Mouse (Mus musculus): ENCODE data around the gene Hhatl. TPM values are rescaled to one million over a fixed set of nuclear protein-coding genes. Genes with fewer than 3 reads are reported as not detected.
A peak's percentile ranks its signal among the peaks of the same experiment; 100 is the strongest.

Gene Hhatl
- polyA plus RNA-seq, 2 experiments = 1.7 to 1.9 TPM

DNA sequence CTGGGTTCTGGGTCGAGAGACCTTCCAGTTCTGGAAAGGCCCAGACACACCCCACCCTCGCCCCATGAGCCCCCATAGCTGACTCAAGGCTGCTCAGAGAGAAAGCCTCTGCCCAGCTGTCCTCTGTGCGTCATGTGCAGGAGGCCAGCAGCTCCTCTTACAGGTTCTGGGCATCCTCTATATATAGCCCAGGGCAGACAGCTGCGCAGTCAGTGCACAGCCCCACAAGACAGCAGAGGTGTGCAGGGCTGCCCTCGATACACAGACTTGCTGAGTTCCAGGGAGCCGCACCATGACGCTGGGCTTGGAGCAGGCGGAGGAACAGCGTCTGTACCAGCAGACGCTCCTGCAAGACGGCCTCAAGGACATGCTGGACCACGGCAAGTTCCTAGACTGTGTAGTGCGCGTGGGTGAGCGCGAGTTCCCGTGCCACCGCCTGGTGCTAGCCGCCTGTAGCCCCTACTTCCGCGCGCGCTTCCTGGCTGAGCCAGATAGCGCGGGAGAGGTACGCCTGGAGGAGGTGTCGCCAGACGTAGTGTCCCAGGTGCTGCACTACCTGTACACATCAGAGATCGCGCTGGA is 14.7 kb downstream of the Hhatl start, which contains the start of gene Klhl40:
TSS of gene Klhl40 (plus strand) at position 124 of the 582 bp plus-strand sequence.
- Histone ChIP-seq H3K9ac (ENCODE audit: low read depth, low read length, severe bottlenecking) (no peak within 1 kb of the TSS), H3K27ac (replicated peaks; ENCODE audit: low read depth, low read length) (no peak within 1 kb of the TSS), H3K27me3 (ENCODE audit: control insufficient read depth, insufficient read depth, low read length) (peaks cover 29% of the 10 kb centered on the region), H3K9me3 (ENCODE audit: control insufficient read depth, low read length) (no peaks in the 10 kb centered on the region), H3K4me2 (replicated peaks; ENCODE audit: low read depth, low read length, severe bottlenecking) (peak within 1 kb of the TSS; percentile 57), H3K4me3 (replicated peaks; ENCODE audit: low read length) (peak within 1 kb of the TSS; percentile 31), H3K36me3 (ENCODE audit: control insufficient read depth, insufficient read depth, low read length) (no peaks in the 10 kb centered on the region), H3K4me1 (ENCODE audit: control insufficient read depth, insufficient read depth, low read length) (peaks cover 10% of the 10 kb centered on the region; the same call in 1 of the 2 replicates)
- WGBS = 15% methylated on average over 30 of the region's 30 CpGs
- DNase-seq (ENCODE audit: low spot score) (no peak), ATAC-seq (ENCODE audit: low FRiP score, low read depth) (peak; percentile 77)
- no peak for TF ChIP-seq POLR2A (IDR thresholded peaks at IDR 0.05; ENCODE audit: borderline replicate concordance, extremely low read depth, insufficient read depth, insufficient read length)

DNA sequence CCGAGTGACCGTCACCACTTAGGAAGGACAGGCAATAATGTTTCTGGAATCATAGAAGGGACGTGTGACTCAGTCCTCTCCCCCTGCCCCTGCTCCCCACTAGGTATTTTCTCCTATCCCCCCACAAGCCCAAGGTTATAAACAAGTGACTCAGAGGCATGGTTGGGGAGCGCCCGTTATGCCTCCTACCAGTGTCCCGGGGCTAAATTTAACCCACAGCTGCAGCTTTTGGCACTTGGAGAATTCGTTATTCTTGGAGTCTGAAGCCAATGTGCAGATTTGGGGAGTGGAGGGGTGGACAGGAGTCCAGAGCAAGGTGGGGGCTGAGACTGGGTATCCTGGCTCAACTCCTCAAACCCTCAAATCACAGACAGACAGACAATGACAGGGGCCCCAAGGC is 15.8 kb downstream of the Hhatl start:
- Histone ChIP-seq H3K27ac (replicated peaks; ENCODE audit: low read depth, low read length) (no peak overlapping the region), H3K27me3 (ENCODE audit: control insufficient read depth, insufficient read depth, low read length) (peaks cover 29% of the 10 kb centered on the region), H3K36me3 (ENCODE audit: control insufficient read depth, insufficient read depth, low read length) (no peaks in the 10 kb centered on the region), H3K9ac (ENCODE audit: low read depth, low read length, severe bottlenecking) (no peak overlapping the region), H3K4me3 (replicated peaks; ENCODE audit: low read length) (no peak overlapping the region), H3K9me3 (ENCODE audit: control insufficient read depth, low read length) (no peaks in the 10 kb centered on the region), H3K4me1 (ENCODE audit: control insufficient read depth, insufficient read depth, low read length) (peaks cover 10% of the 10 kb centered on the region; the same call in 1 of the 2 replicates), H3K4me2 (replicated peaks; ENCODE audit: low read depth, low read length, severe bottlenecking) (no peak overlapping the region)
- ATAC-seq (ENCODE audit: low FRiP score, low read depth) = no peak
- no peak for DNase-seq (ENCODE audit: low spot score)
- WGBS = 69% methylated on average over 7 of the region's 7 CpGs
- TF ChIP-seq POLR2A (IDR thresholded peaks at IDR 0.05; ENCODE audit: borderline replicate concordance, extremely low read depth, insufficient read depth, insufficient read length) = no peak

DNA sequence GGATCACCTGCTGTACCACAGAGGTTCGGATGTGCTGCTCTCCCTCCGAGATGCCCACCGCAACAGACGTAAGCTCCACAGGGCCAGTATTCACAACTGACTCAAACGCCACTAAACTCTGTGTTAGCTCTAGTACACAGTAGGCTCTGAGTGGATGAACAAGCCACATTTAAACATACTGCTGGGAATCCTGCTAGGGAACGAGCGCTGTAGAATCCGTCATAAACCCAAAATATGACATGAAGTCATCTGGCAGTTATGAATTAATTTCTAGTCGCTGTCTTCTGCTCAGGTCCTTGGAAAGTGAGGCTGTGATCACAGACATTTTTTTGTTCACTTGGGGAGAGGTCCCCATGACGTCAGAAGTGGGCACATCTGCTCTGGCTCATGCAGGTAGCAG is 16.4 kb downstream of the Hhatl start:
- DNase-seq (ENCODE audit: low spot score) = no peak
- peaks cover 10% of the 10 kb centered on the region; the same call in 1 of the 2 replicates for H3K4me1 ChIP-seq (ENCODE audit: control insufficient read depth, insufficient read depth, low read length)
- no peak for ATAC-seq (ENCODE audit: low FRiP score, low read depth)
- no peak overlapping the region for H3K9ac ChIP-seq (ENCODE audit: low read depth, low read length, severe bottlenecking)
- no peak overlapping the region for H3K27ac ChIP-seq (replicated peaks; ENCODE audit: low read depth, low read length)
- H3K36me3 ChIP-seq (ENCODE audit: control insufficient read depth, insufficient read depth, low read length) = no peaks in the 10 kb centered on the region
- peaks cover 29% of the 10 kb centered on the region for H3K27me3 ChIP-seq (ENCODE audit: control insufficient read depth, insufficient read depth, low read length)
- H3K4me3 ChIP-seq (replicated peaks; ENCODE audit: low read length) = no peak overlapping the region
- no peak overlapping the region for H3K4me2 ChIP-seq (replicated peaks; ENCODE audit: low read depth, low read length, severe bottlenecking)
- H3K9me3 ChIP-seq (ENCODE audit: control insufficient read depth, low read length) = no peaks in the 10 kb centered on the region
- no peak for TF ChIP-seq POLR2A (IDR thresholded peaks at IDR 0.05; ENCODE audit: borderline replicate concordance, extremely low read depth, insufficient read depth, insufficient read length)
- WGBS = 75% methylated on average over 10 of the region's 10 CpGs

DNA sequence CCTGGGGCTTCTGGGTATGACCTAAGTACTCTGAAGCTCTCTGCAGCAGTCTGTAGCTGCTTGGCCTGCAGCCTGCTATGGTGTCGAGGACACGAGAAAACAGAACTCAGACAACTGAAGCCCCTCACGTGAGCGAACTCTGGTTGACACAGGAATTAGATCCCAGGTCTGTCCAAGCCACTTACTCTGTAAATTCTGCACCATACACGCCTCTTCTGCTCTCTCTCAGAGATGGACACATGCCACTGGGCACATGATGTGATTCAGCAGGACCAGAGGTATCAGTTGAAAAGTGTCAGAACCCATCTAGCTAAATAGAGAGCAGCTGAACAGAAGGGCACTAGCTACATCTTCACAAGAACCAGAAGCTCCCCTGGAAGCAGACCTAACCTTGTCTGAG is 19.9 kb downstream of the Hhatl start:
- peaks cover 18% of the 10 kb centered on the region for H3K36me3 ChIP-seq (ENCODE audit: control insufficient read depth, insufficient read depth, low read length)
- WGBS = 66% methylated on average over 5 of the region's 5 CpGs
- H3K9me3 ChIP-seq (ENCODE audit: control insufficient read depth, low read length) = no peaks in the 10 kb centered on the region
- H3K4me2 ChIP-seq (replicated peaks; ENCODE audit: low read depth, low read length, severe bottlenecking) = no peak overlapping the region
- ATAC-seq (ENCODE audit: low FRiP score, low read depth) (no peak), DNase-seq (ENCODE audit: low spot score) (no peak)
- H3K27me3 ChIP-seq (ENCODE audit: control insufficient read depth, insufficient read depth, low read length) = peaks cover 11% of the 10 kb centered on the region
- no peak overlapping the region for H3K4me3 ChIP-seq (replicated peaks; ENCODE audit: low read length)
- no peak overlapping the region for H3K9ac ChIP-seq (ENCODE audit: low read depth, low read length, severe bottlenecking)
- H3K27ac ChIP-seq (replicated peaks; ENCODE audit: low read depth, low read length) = no peak overlapping the region
- no peak for TF ChIP-seq POLR2A (IDR thresholded peaks at IDR 0.05; ENCODE audit: borderline replicate concordance, extremely low read depth, insufficient read depth, insufficient read length)
- H3K4me1 ChIP-seq (ENCODE audit: control insufficient read depth, insufficient read depth, low read length) = no peaks in the 10 kb centered on the region

GRCm38 (mm10) chr9:121765166-121765855 is 27.0 kb downstream of the Hhatl start:
- peaks cover 12% of the 10 kb centered on the region for H3K4me1 ChIP-seq (ENCODE audit: control insufficient read depth, insufficient read depth, low read length)

More at GRCm38 (mm10) chr9:121765166-121765855, 27.0 kb downstream of the Hhatl start:
- WGBS = 88% methylated on average over 16 of the region's 16 CpGs
- Histone ChIP-seq H3K9me3 (ENCODE audit: control insufficient read depth, low read length) (no peaks in the 10 kb centered on the region), H3K9ac (ENCODE audit: low read depth, low read length, severe bottlenecking) (no peak overlapping the region), H3K4me3 (replicated peaks; ENCODE audit: low read length) (no peak overlapping the region), H3K27me3 (ENCODE audit: control insufficient read depth, insufficient read depth, low read length) (no peaks in the 10 kb centered on the region), H3K36me3 (ENCODE audit: control insufficient read depth, insufficient read depth, low read length) (peaks cover 68% of the 10 kb centered on the region), H3K4me2 (replicated peaks; ENCODE audit: low read depth, low read length, severe bottlenecking) (no peak overlapping the region), H3K27ac (replicated peaks; ENCODE audit: low read depth, low read length) (no peak overlapping the region)
- no peak for DNase-seq (ENCODE audit: low spot score)
- no peak for ATAC-seq (ENCODE audit: low FRiP score, low read depth)
- no peak for TF ChIP-seq POLR2A (IDR thresholded peaks at IDR 0.05; ENCODE audit: borderline replicate concordance, extremely low read depth, insufficient read depth, insufficient read length)
